Mouse (Mus musculus) lung, postnatal 0 days (tissue): ENCODE data around the gene Ttll9.

Experiments used
- CTCF ChIP-seq: IDR thresholded peaks from 2 replicates; pipeline ENCODE4 v1.5.1; 2016; ENCODE audit warnings: antibody characterized with exemption, mild to moderate bottlenecking
- EP300 ChIP-seq: IDR thresholded peaks from 2 replicates; pipeline ENCODE4 v1.6.1; 2016; ENCODE audit warnings: antibody characterized with exemption, mild to moderate bottlenecking, control low read depth

GRCm38 (mm10) chr2:153022855-153023254 is 60.6 kb downstream of the Ttll9 start:
- no peak for TF ChIP-seq CTCF
- TF ChIP-seq EP300 = no peak
